Mouse (Mus musculus) forebrain, embryonic 14.5 days (tissue): Measurements from ENCODE around the gene Gsta3. TPM values are rescaled to one million over a fixed set of nuclear protein-coding genes. Genes with fewer than 3 reads are reported as not detected.
"Not testable (repeated sequence)": the region's sequence is repeated elsewhere in the genome, so short reads cannot be mapped to it uniquely, and the experiment has no call there.

Experiments used
- ATAC-seq: fragments of 200-750 bp; cut with Nextera tagmentation; 2 replicates; pipeline ENCODE4 v1.8.0; 2017; ENCODE audit warnings: mild to moderate bottlenecking, moderate library complexity
- DNase-seq: peaks from one replicate; pipeline ENCODE4 v3.0.0-alpha.2; 2015; ENCODE audit warnings: low spot score
- H3K27ac ChIP-seq: fragments of 300-500 bp; sonication (generic); 2 replicates; pipeline ENCODE4 v1.5.1; 2014; ENCODE audit warnings: low read depth, mild to moderate bottlenecking, control low read depth, low read length, moderate library complexity
- H3K27me3 ChIP-seq: fragments of 300-500 bp; sonication (generic); replicated peaks from 2 replicates; pipeline ENCODE4 v1.6.1; 2014; ENCODE audit warnings: low read length, control low read depth, mixed read lengths; ENCODE audit not compliant: control insufficient read depth, insufficient read depth
- H3K36me3 ChIP-seq: fragments of 300-500 bp; sonication (generic); 2 replicates; pipeline ENCODE4 v1.6.1; 2014; ENCODE audit warnings: low read length, control low read depth; ENCODE audit not compliant: control insufficient read depth, insufficient read depth
- H3K4me1 ChIP-seq: fragments of 300-500 bp; sonication (generic); 2 replicates; pipeline ENCODE4 v1.6.1; 2014; ENCODE audit warnings: antibody characterized with exemption, low read length, control low read depth; ENCODE audit not compliant: control insufficient read depth, insufficient read depth
- H3K4me2 ChIP-seq: fragments of 300-500 bp; sonication (generic); 2 replicates; pipeline ENCODE4 v1.6.1; 2014; ENCODE audit warnings: mild to moderate bottlenecking, control low read depth, low read length
- H3K4me3 ChIP-seq: fragments of 300-500 bp; sonication (generic); 2 replicates; pipeline ENCODE4 v1.5.1; 2014; ENCODE audit warnings: low read depth, low read length, control low read depth
- H3K9ac ChIP-seq: fragments of 300-500 bp; sonication (generic); 2 replicates; pipeline ENCODE4 v1.6.1; 2014; ENCODE audit warnings: mild to moderate bottlenecking, low read length, control low read depth, moderate library complexity
- H3K9me3 ChIP-seq: fragments of 300-500 bp; sonication (generic); replicated peaks from 2 replicates; pipeline ENCODE4 v1.6.1; 2016; ENCODE audit warnings: low read length, control low read depth, mixed read lengths; ENCODE audit not compliant: control insufficient read depth
- WGBS: fragments of 180-500 bp; shearing (Covaris S2); extraction: QIAGEN DNeasy Blood & Tissue Kit; methylation state at CpG from one replicate; pipeline ENCODE4 v1.1.7; 2014; 5-methylcytosine and 5-hydroxymethylcytosine counted together
- polyA plus RNA-seq: library from polyadenylated mRNA; unstranded; fragments of >200 nt; fragmentation: Nextera tagmentation; extraction: Ambion mirVana; gene quantifications from 2 replicates; pipeline ENCODE4 v1.2.1, GENCODE M21; 2014

Gene Gsta3
- 0.27 TPM in 1 of 2 replicates, not detected in the other for polyA plus RNA-seq

GRCm38 (mm10) chr1:21239911-21240898, at the start of gene Gsta3:
Gene Gsta3, plus strand, starts transcription at chr1:21240589.
- H3K4me1 ChIP-seq = no peaks in the 10 kb centered on the region
- no peak within 1 kb of the TSS for H3K27ac ChIP-seq
- no peak within 1 kb of the TSS for H3K4me3 ChIP-seq
- H3K27me3 ChIP-seq = no peaks in the 10 kb centered on the region
- no peaks in the 10 kb centered on the region for H3K36me3 ChIP-seq
- no peak within 1 kb of the TSS for H3K4me2 ChIP-seq
- no peak for ATAC-seq
- H3K9me3 ChIP-seq = no peaks in the 10 kb centered on the region
- H3K9ac ChIP-seq = no peak within 1 kb of the TSS
- no peak for DNase-seq
- WGBS = 84% methylated on average over 8 of the region's 8 CpGs

GRCm38 (mm10) chr1:21206241-21206640, 34.1 kb upstream of the Gsta3 start:
- WGBS = 82% methylated on average over 1 of the region's 1 CpGs
- H3K9ac ChIP-seq = no peak overlapping the region
- no peak for DNase-seq

GRCm38 (mm10) chr1:21213537-21213936, 26.9 kb upstream of the Gsta3 start:
- H3K27ac ChIP-seq, DNase-seq, H3K9me3 ChIP-seq, H3K4me3 ChIP-seq, ATAC-seq, H3K4me2 ChIP-seq, H3K4me1 ChIP-seq, H3K27me3 ChIP-seq, H3K9ac ChIP-seq, H3K36me3 ChIP-seq: not testable (repeated sequence)
- WGBS = 23% methylated on average over 3 of the region's 3 CpGs

More at GRCm38 (mm10) chr1:21206241-21206640, 34.1 kb upstream of the Gsta3 start:
- Histone ChIP-seq H3K9me3 (no peaks in the 10 kb centered on the region), H3K4me3 (no peak overlapping the region), H3K27me3 (no peaks in the 10 kb centered on the region), H3K4me1 (no peaks in the 10 kb centered on the region), H3K4me2 (no peak overlapping the region), H3K36me3 (no peaks in the 10 kb centered on the region), H3K27ac (no peak overlapping the region)
- no peak for ATAC-seq

- not testable (repeated sequence) for H3K9me3 ChIP-seq, DNase-seq, H3K4me3 ChIP-seq, H3K9ac ChIP-seq, H3K27me3 ChIP-seq, H3K27ac ChIP-seq, H3K36me3 ChIP-seq, H3K4me1 ChIP-seq, ATAC-seq, H3K4me2 ChIP-seq
- WGBS = 77% methylated on average over 6 of the region's 6 CpGs
These were observed 26.2 kb upstream of the Gsta3 start for GRCm38 (mm10) chr1:21213991-21214692.

GRCm38 (mm10) chr1:21218489-21218919, 21.9 kb upstream of the Gsta3 start, which contains the start of gene Tmem14a:
Gene Tmem14a, plus strand, starts transcription at chr1:21218575.
- Histone ChIP-seq H3K4me3 (peak within 1 kb of the TSS; percentile 58), H3K9me3 (no peaks in the 10 kb centered on the region), H3K4me2 (peak within 1 kb of the TSS; percentile 61), H3K36me3 (no peaks in the 10 kb centered on the region), H3K9ac (peak within 1 kb of the TSS; percentile 83), H3K4me1 (0 out of 2 replicates have a peak, but pooled peaks cover 3% of the 10 kb centered on the region), H3K27me3 (no peaks in the 10 kb centered on the region), H3K27ac (peak within 1 kb of the TSS; percentile 44; the same call in 1 of the 2 replicates)
- ATAC-seq (peak; percentile 98), DNase-seq (peak; percentile 94)
- WGBS = under 1% methylated on average over 17 of the region's 17 CpGs

GRCm38 (mm10) chr1:21227756-21228395, 12.5 kb upstream of the Gsta3 start:
- H3K4me1 ChIP-seq = no peaks in the 10 kb centered on the region
- H3K27ac ChIP-seq = no peak overlapping the region
- no peaks in the 10 kb centered on the region for H3K27me3 ChIP-seq
- no peak for ATAC-seq
- no peak for DNase-seq
- H3K36me3 ChIP-seq = 0 out of 2 replicates have a peak, but pooled peaks cover 10% of the 10 kb centered on the region
- no peak overlapping the region for H3K9ac ChIP-seq
- H3K9me3 ChIP-seq = no peaks in the 10 kb centered on the region
- 85% methylated on average over 6 of the region's 6 CpGs for WGBS
- H3K4me2 ChIP-seq = no peak overlapping the region
- no peak overlapping the region for H3K4me3 ChIP-seq

GRCm38 (mm10) chr1:21228740-21229722, 11.4 kb upstream of the Gsta3 start:
- H3K4me3 ChIP-seq, H3K4me1 ChIP-seq, H3K9ac ChIP-seq, H3K27me3 ChIP-seq, H3K9me3 ChIP-seq, H3K27ac ChIP-seq, H3K4me2 ChIP-seq, DNase-seq, ATAC-seq: not testable (repeated sequence)
- H3K36me3 ChIP-seq = 0 out of 2 replicates have a peak, but pooled peaks cover 10% of the 10 kb centered on the region
- WGBS = 83% methylated on average over 15 of the region's 15 CpGs
